Comparison of ENCODE assay signal across 13 mouse cellular contexts in the genomic region with DNA sequence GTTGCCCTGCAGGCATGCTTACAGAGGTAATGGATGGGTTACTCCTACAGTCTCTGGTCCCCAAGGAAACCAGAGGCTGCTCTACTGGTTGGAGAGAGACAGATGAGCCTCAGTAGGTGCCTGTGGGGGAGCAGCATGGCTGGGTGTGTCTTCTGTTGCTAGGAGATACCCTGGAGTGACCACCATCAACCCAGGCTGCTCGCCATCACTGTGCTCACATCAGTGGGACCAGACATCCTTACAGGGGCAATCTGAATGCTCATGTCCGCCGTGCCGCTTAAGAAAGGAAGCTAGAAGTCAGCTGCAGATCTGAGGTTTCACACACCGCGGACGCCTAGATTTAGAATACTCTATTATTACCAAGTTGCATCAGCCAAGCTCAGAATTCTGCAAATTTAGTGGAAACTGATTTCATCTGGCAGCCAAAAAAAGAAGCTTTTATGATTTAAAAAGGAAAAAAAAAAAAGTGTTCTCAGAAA. TPM values are rescaled to one million over a fixed set of nuclear protein-coding genes. Genes with fewer than 3 reads are reported as not detected.
A peak's percentile ranks its signal among the peaks of the same experiment; 100 is the strongest.
DNase-seq lines count a peak whose midpoint lies in the region; ATAC-seq lines count a peak whose summit lies in the region.
"Had no signal": no experiment of that assay in that cellular context is flagged by ENCODE, and none has a peak within 500 bp of the region (broad histone marks: within the 10 kb centered on the region; RNA-seq: fewer than 3 reads in every experiment).

No protein-coding gene starts in this region.

- H3K27ac ChIP-seq in kidney, embryonic 16.5 days (ENCODE audit: low read length) = no peak overlapping the region
- H3K27ac ChIP-seq in embryonic facial prominence, embryonic 11.5 days (replicated peaks; ENCODE audit: low read depth, low read length) = no peak overlapping the region
- no peak overlapping the region for H3K27ac ChIP-seq in forebrain, embryonic 14.5 days (ENCODE audit: low read depth, low read length)

- H3K9ac ChIP-seq in kidney, embryonic 16.5 days (replicated peaks; ENCODE audit: low read length) = no peak overlapping the region
- no peak overlapping the region for H3K9ac ChIP-seq in embryonic facial prominence, embryonic 11.5 days (replicated peaks; ENCODE audit: low read length)
- no peak overlapping the region for H3K9ac ChIP-seq in forebrain, embryonic 14.5 days (ENCODE audit: low read length)
- H3K9ac ChIP-seq: liver, postnatal 0 days had no signal

- intact Hi-C loops in heart, postnatal 36 days (cut with DNase I) = no loop called here

- no peaks in the 10 kb centered on the region for H3K9me3 ChIP-seq in kidney, embryonic 16.5 days (ENCODE audit: low read length)
- H3K9me3 ChIP-seq in embryonic facial prominence, embryonic 11.5 days (replicated peaks; ENCODE audit: control insufficient read depth, low read length) = no peaks in the 10 kb centered on the region
- no peaks in the 10 kb centered on the region for H3K9me3 ChIP-seq in forebrain, embryonic 14.5 days (replicated peaks; ENCODE audit: control insufficient read depth, low read length)

- no peaks in the 10 kb centered on the region for H3K36me3 ChIP-seq in kidney, embryonic 16.5 days (ENCODE audit: insufficient read depth, low read length)
- H3K36me3 ChIP-seq in embryonic facial prominence, embryonic 11.5 days (replicated peaks; ENCODE audit: control insufficient read depth, insufficient read depth, low read depth, low read length) = no peaks in the 10 kb centered on the region
- H3K36me3 ChIP-seq in forebrain, embryonic 14.5 days (ENCODE audit: control insufficient read depth, insufficient read depth, low read length) = no peaks in the 10 kb centered on the region

- H3K27me3 ChIP-seq in kidney, embryonic 16.5 days (ENCODE audit: insufficient read depth, low read length) = no peaks in the 10 kb centered on the region
- H3K27me3 ChIP-seq in embryonic facial prominence, embryonic 11.5 days (ENCODE audit: control insufficient read depth, insufficient read depth, low read length) = no peaks in the 10 kb centered on the region
- H3K27me3 ChIP-seq in forebrain, embryonic 14.5 days (replicated peaks; ENCODE audit: control insufficient read depth, insufficient read depth, low read length) = peaks cover 28% of the 10 kb centered on the region

- DNase-seq in kidney, postnatal 25 days = no peak
- no peak for DNase-seq in embryonic facial prominence, embryonic 11.5 days (ENCODE audit: low spot score)
- DNase-seq in layer of hippocampus, postnatal 36 days = peak; percentile 9 to 13
- DNase-seq in right cerebral cortex, adult 2 months (ENCODE audit: low spot score in 2 of 2) = peak; percentile 61 to 64
- DNase-seq in adrenal gland, adult 2 months = no peak
- DNase-seq in heart, postnatal 36 days = no peak
- DNase-seq in forebrain, embryonic 14.5 days (ENCODE audit: low spot score) = no peak
- DNase-seq: adrenal gland, postnatal 14 days; kidney, postnatal 10 days; liver, postnatal 0 days had no signal

- H3K4me2 ChIP-seq in kidney, embryonic 16.5 days (replicated peaks; ENCODE audit: low read depth, low read length) = no peak overlapping the region
- H3K4me2 ChIP-seq in embryonic facial prominence, embryonic 11.5 days (ENCODE audit: low read depth, low read length) = no peak overlapping the region
- no peak overlapping the region for H3K4me2 ChIP-seq in forebrain, embryonic 14.5 days (ENCODE audit: low read length)

- H3K4me3 ChIP-seq in kidney, embryonic 16.5 days (ENCODE audit: low read length) = no peak overlapping the region
- H3K4me3 ChIP-seq in embryonic facial prominence, embryonic 11.5 days (ENCODE audit: low read depth, low read length) = no peak overlapping the region
- no peak overlapping the region for H3K4me3 ChIP-seq in forebrain, embryonic 14.5 days (ENCODE audit: low read depth, low read length)

- no peaks in the 10 kb centered on the region for H3K4me1 ChIP-seq in kidney, embryonic 16.5 days (ENCODE audit: insufficient read depth, low read length)
- no peaks in the 10 kb centered on the region for H3K4me1 ChIP-seq in embryonic facial prominence, embryonic 11.5 days (ENCODE audit: control insufficient read depth, insufficient read depth, low read length)
- peaks cover 6% of the 10 kb centered on the region for H3K4me1 ChIP-seq in forebrain, embryonic 14.5 days (ENCODE audit: control insufficient read depth, insufficient read depth, low read length)

- peak; percentile 75 for ATAC-seq in kidney, embryonic 16.5 days (ENCODE audit: low FRiP score, low TSS enrichment)
- 0 out of 2 replicates have a peak, but pooled peaks have one; percentile 29 for ATAC-seq in embryonic facial prominence, embryonic 11.5 days (replicated peaks; ENCODE audit: insufficient number of reproducible peaks, low FRiP score, low TSS enrichment, low read depth)
- no peak for ATAC-seq in forebrain, embryonic 14.5 days
- ATAC-seq: liver, postnatal 0 days had no signal

- WGBS in kidney, embryonic 16.5 days = 70% methylated on average over 7 of the region's 7 CpGs
- 75% methylated on average over 7 of the region's 7 CpGs for WGBS in embryonic facial prominence, embryonic 11.5 days
- 79% methylated on average over 7 of the region's 7 CpGs for WGBS in forebrain, embryonic 14.5 days

RNA-seq across cellular contexts. Expression of gene Plekhm3, which starts 21.7 kb away (rescaled TPM):
- 5.0 and 9.1 TPM in 2 replicates for polyA plus RNA-seq in kidney, embryonic 16.5 days (2015; fragmentation: Nextera tagmentation; extraction: Ambion mirVana)
- polyA plus RNA-seq in embryonic facial prominence, embryonic 11.5 days (2014; fragmentation: Nextera tagmentation; extraction: Ambion mirVana) = 5.2 and 6.0 TPM in 2 replicates
- 10 to 100 TPM; 30.7 to 35.0 TPM for total RNA-seq in layer of hippocampus, postnatal 36 days (2021)
- total RNA-seq in adrenal gland, adult 2 months (2021) = 10 to 100 TPM; 12.7 to 21.4 TPM
- 3.8 and 3.9 TPM in 2 replicates for polyA plus RNA-seq in adrenal gland, adult 2 months (2012; rRNA removed)
- 1 to 10 TPM; 7.5 to 8.6 TPM for total RNA-seq in heart, postnatal 36 days (2021)
- 4.8 and 7.9 TPM in 2 replicates for polyA plus RNA-seq in forebrain, embryonic 14.5 days (2014; fragmentation: Nextera tagmentation; extraction: Ambion mirVana)

RNA-seq across cellular contexts. Expression of gene Akr1cl, which starts 54.2 kb away (rescaled TPM):
- 3.0 and 3.9 TPM in 2 replicates for polyA plus RNA-seq in kidney, embryonic 16.5 days (2015; fragmentation: Nextera tagmentation; extraction: Ambion mirVana)
- polyA plus RNA-seq in embryonic facial prominence, embryonic 11.5 days (2014; fragmentation: Nextera tagmentation; extraction: Ambion mirVana) = 0.18 and 1.0 TPM in 2 replicates
- not detected for total RNA-seq in layer of hippocampus, postnatal 36 days (2021)
- total RNA-seq in adrenal gland, adult 2 months (2021) = 100 to 1,000 TPM; 844 to 986 TPM
- polyA plus RNA-seq in adrenal gland, adult 2 months (2012; rRNA removed) = 169 and 242 TPM in 2 replicates
- total RNA-seq in heart, postnatal 36 days (2021) = not detected
- not detected in 2 replicates for polyA plus RNA-seq in forebrain, embryonic 14.5 days (2014; fragmentation: Nextera tagmentation; extraction: Ambion mirVana)
- total RNA-seq: common myeloid progenitor, adult 5-6 weeks; granulocyte monocyte progenitor cell, adult 5-6 weeks had no signal
- polyA plus RNA-seq: liver, postnatal 0 days had no signal

Comparison
In these comparisons a context has a peak if more than half of its experiments do, and no peak if none do; other contexts are left out.
1. DNase-seq: peak in layer of hippocampus, postnatal 36 days (2 of 2) and right cerebral cortex, adult 2 months (2 of 2); none in kidney, postnatal 25 days (0 of 2), embryonic facial prominence, embryonic 11.5 days (single experiment), adrenal gland, adult 2 months (single experiment), heart, postnatal 36 days (0 of 2) and forebrain, embryonic 14.5 days (single experiment).
2. RNA of gene Akr1cl, which starts 54.2 kb away (polyA plus RNA-seq): 169 to 242 TPM in adrenal gland, adult 2 months; 3.0 to 3.9 TPM in kidney, embryonic 16.5 days, 0.18 to 1.0 TPM in embryonic facial prominence, embryonic 11.5 days and not detected in forebrain, embryonic 14.5 days; every median in the first group is over 10 times any median in the second.